Mouse (Mus musculus): Measurements from ENCODE around the gene Resp18. TPM values are rescaled to one million over a fixed set of nuclear protein-coding genes. Genes with fewer than 3 reads are reported as not detected.
A peak's percentile ranks its signal among the peaks of the same experiment; 100 is the strongest.

The Resp18 gene
- total and polyA plus RNA-seq, 3 experiments: not detected

- peak within 1 kb of the TSS; percentile 64 to 87 (median 86) for H3K4me3 ChIP-seq (replicated peaks in 1 of 3; ENCODE audit: low read depth in 2 of 3, low read length in 2 of 3, poor library complexity in 1 of 3)
- H3K4me1 ChIP-seq (ENCODE audit: control insufficient read depth in 1 of 2, insufficient read depth in 2 of 2): peaks cover 6 to 27% of the 10 kb centered on the region in 2 experiments
- dilution Hi-C loops (cut with MboI; ENCODE audit: extremely low pct_ligation_motif_present, extremely low pct_unique_long_range_greater_than_20kb, low sequenced_read_pairs) (no loop called here), in situ Hi-C loops (cut with MboI; ENCODE audit: low pct_ligation_motif_present, low pct_unique_long_range_greater_than_20kb, low sequenced_read_pairs) (no loop called here)
- no peaks in the 10 kb centered on the region for H3K27me3 ChIP-seq (replicated peaks)
- peak within 1 kb of the TSS; percentile 85 for H3K9ac ChIP-seq (ENCODE audit: insufficient read depth, low read depth)
- H3K36me3 ChIP-seq (replicated peaks in 1 of 2; ENCODE audit: control insufficient read depth in 1 of 2, insufficient read depth in 1 of 2, low read length in 1 of 2): peaks cover 16 to 30% of the 10 kb centered on the region in 2 experiments
- DNase-seq (ENCODE audit: extremely low read depth): peak; percentile 100
- H3K4me2 ChIP-seq (ENCODE audit: insufficient read depth, low read depth, poor library complexity, severe bottlenecking): peak within 1 kb of the TSS; percentile 63; the same call in 1 of the 2 replicates
- H3K27ac ChIP-seq (ENCODE audit: insufficient read depth, low read depth): peak within 1 kb of the TSS; percentile 86
- no peaks in the 10 kb centered on the region for H3K79me2 ChIP-seq (replicated peaks; ENCODE audit: control insufficient read depth, extremely low read depth, insufficient read depth, poor library complexity, severe bottlenecking)
- H3K9me3 ChIP-seq (replicated peaks; ENCODE audit: low read length): peaks cover 2% of the 10 kb centered on the region
- TF ChIP-seq ZMIZ1 (IDR thresholded peaks at IDR 0.05; ENCODE audit: low read depth, low read length): peak; percentile 57; the same call in 1 of the 2 replicates
- TF ChIP-seq CHD1 (IDR thresholded peaks at IDR 0.05; ENCODE audit: low read depth, low read length): no peak
- TF ChIP-seq CHD2 (IDR thresholded peaks at IDR 0.05; ENCODE audit: low read length): peak; percentile 75
- no peak for TF ChIP-seq EP300 (IDR thresholded peaks at IDR 0.05; ENCODE audit: low read length)
- TF ChIP-seq PAX5 (IDR thresholded peaks at IDR 0.05; ENCODE audit: low read length): no peak
- TF ChIP-seq BHLHE40 (IDR thresholded peaks at IDR 0.05; ENCODE audit: low read depth, low read length): no peak
- peak; percentile 64 for TF ChIP-seq NELFE (IDR thresholded peaks at IDR 0.05; ENCODE audit: low read depth, low read length)
- no peak for TF ChIP-seq E2F4 (IDR thresholded peaks at IDR 0.05; ENCODE audit: insufficient replicate concordance, low read depth, low read length)
- peak; percentile 91 for TF ChIP-seq MAZ (IDR thresholded peaks at IDR 0.05; ENCODE audit: low read depth, low read length)
- no peak for TF ChIP-seq ZKSCAN1 (IDR thresholded peaks at IDR 0.05; ENCODE audit: borderline replicate concordance, low read depth, low read length)
- no peak for TF ChIP-seq MAFK (IDR thresholded peaks at IDR 0.05; ENCODE audit: insufficient replicate concordance, low read length)
- TF ChIP-seq MAX (IDR thresholded peaks at IDR 0.05; ENCODE audit: low read length): peak; percentile 96
- TF ChIP-seq UBTF (IDR thresholded peaks at IDR 0.05; ENCODE audit: low read depth, low read length): peak; percentile 53; the same call in 1 of the 2 replicates
- no peak for TF ChIP-seq JUND (conservative IDR thresholded peaks at IDR 0.05; ENCODE audit: low read depth, low read length)
- no peak; the same call in 1 of the 2 replicates for TF ChIP-seq SIN3A (IDR thresholded peaks at IDR 0.05; ENCODE audit: low read length)
- TF ChIP-seq USF1 (IDR thresholded peaks at IDR 0.05; ENCODE audit: low read depth, low read length): peak; percentile 92
- TF ChIP-seq MXI1 (IDR thresholded peaks at IDR 0.05; ENCODE audit: low read depth, low read length): peak; percentile 33
- peak; percentile 54; the same call in 1 of the 2 replicates for TF ChIP-seq KAT2A (IDR thresholded peaks at IDR 0.05; ENCODE audit: insufficient replicate concordance, low read length)
- TF ChIP-seq NRF1 (IDR thresholded peaks at IDR 0.05; ENCODE audit: low read depth, low read length): peak; percentile 45
- TF ChIP-seq TCF12 (IDR thresholded peaks at IDR 0.05; ENCODE audit: low read depth, low read length): peak; percentile 63; the same call in 1 of the 2 replicates
- TF ChIP-seq RCOR1 (conservative IDR thresholded peaks at IDR 0.05; ENCODE audit: low read depth, low read length): no peak
- TF ChIP-seq USF2 (conservative IDR thresholded peaks at IDR 0.05; ENCODE audit: low read depth, low read length): peak; percentile 80
- TF ChIP-seq JUN (IDR thresholded peaks at IDR 0.05; ENCODE audit: insufficient read depth, low read depth, low read length): no peak
- TF ChIP-seq POLR2AphosphoS2 (IDR thresholded peaks at IDR 0.05; ENCODE audit: low read depth, low read length): no peak
- peak; percentile 76 for TF ChIP-seq HCFC1 (IDR thresholded peaks at IDR 0.05; ENCODE audit: low read depth, low read length)
- peak; percentile 61 for TF ChIP-seq POLR2A (IDR thresholded peaks at IDR 0.05; ENCODE audit: low read depth, low read length)
- no peak for TF ChIP-seq MYC (IDR thresholded peaks at IDR 0.05; ENCODE audit: low read depth, low read length)
- TF ChIP-seq ELF1 (IDR thresholded peaks at IDR 0.05; ENCODE audit: low read depth, low read length): peak; percentile 84
- TF ChIP-seq SMC3 (IDR thresholded peaks at IDR 0.05; ENCODE audit: low read depth, low read length): no peak; the same call in 1 of the 2 replicates
- peak; percentile 29 to 79; a peak in 3 of 4 replicates for TF ChIP-seq CTCF (conservative IDR thresholded peaks at IDR 0.05 in 1 of 2, IDR thresholded peaks at IDR 0.05 in 1 of 2; ENCODE audit: low read depth in 2 of 2, low read length in 2 of 2)
- TF ChIP-seq RAD21 (IDR thresholded peaks at IDR 0.05; ENCODE audit: low read depth, low read length): peak; percentile 8
- TF ChIP-seq TBP (conservative IDR thresholded peaks at IDR 0.05; ENCODE audit: low read depth, low read length): 0 out of 2 replicates have a peak, but pooled peaks have one; percentile 51
- 0 out of 2 replicates have a peak, but pooled peaks have one; percentile 13 for TF ChIP-seq GABPA (IDR thresholded peaks at IDR 0.05; ENCODE audit: insufficient replicate concordance, low read depth, low read length)
- peak; percentile 9; the same call in 1 of the 2 replicates for TF ChIP-seq MEF2A (IDR thresholded peaks at IDR 0.05; ENCODE audit: borderline replicate concordance, low read depth, low read length)
- TF ChIP-seq ZC3H11A (IDR thresholded peaks at IDR 0.05; ENCODE audit: low read depth, low read length): no peak
- TF ChIP-seq IRF4 (IDR thresholded peaks at IDR 0.05; ENCODE audit: low read depth, low read length): no peak
- no peak for TF ChIP-seq ETS1 (conservative IDR thresholded peaks at IDR 0.05; ENCODE audit: low read depth, low read length)
Observed at GRCm38 (mm10) chr1:75317241-75318201, 39.3 kb upstream of the Resp18 start, which contains the start of gene Dnpep. Dnpep (minus strand) TSS chr1:75317990.

All from CH12.LX (cell line).